Mouse (Mus musculus) cerebellum, postnatal 36 days (tissue): ENCODE data around the gene S100a7a.

ENCODE experiments used
- DNase-seq, 2 experiments: peaks; one replicate each; pipeline ENCODE4 v3.0.0; 2021 to 2022; ENCODE audit warnings: mixed read lengths in 2 of 2

Gene S100a7a

DNA sequence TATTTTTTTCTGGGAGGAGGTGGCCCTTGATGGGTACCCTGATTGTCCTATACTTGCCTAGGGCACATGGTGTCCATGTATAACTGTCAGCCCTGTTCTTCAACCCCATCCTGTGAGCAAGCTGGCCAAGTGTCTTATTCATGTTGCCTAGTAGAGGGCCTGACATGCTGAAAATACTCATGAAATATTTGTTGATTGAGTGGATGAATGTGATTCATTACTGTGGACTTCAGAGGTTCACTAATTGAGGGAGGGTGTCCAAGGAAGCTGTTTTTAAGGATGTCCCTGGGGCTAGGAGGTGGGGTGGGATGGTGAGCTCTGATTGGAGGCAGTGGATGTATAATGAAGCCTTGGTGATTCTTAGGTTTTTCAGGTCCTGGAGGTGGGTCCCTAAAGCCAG is at the start of gene S100a7a:
TSS of gene S100a7a (plus strand) at position 301 of the 400 bp plus-strand sequence.
- no peak for DNase-seq

DNA sequence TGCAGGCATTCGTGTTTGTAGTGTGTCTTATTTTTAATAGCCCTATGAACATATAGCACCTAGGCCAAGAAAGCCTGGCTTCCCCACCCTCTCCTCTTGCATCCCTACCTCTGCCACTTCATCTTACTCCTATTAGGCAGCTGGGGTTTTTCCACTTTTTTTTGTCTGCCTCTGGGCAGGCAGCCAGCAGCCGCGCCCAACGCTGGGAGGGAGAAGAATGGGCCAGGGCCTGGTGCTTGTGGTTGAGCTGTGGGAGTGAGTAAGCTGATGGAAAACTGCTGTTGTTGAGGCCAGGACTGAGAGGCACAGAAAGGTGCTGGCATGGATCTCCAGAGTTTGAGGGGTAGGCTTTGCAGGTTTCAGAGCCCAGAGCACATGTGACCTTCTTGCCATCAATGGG is 49.4 kb upstream of the S100a7a start:
- DNase-seq, result no peak

DNA sequence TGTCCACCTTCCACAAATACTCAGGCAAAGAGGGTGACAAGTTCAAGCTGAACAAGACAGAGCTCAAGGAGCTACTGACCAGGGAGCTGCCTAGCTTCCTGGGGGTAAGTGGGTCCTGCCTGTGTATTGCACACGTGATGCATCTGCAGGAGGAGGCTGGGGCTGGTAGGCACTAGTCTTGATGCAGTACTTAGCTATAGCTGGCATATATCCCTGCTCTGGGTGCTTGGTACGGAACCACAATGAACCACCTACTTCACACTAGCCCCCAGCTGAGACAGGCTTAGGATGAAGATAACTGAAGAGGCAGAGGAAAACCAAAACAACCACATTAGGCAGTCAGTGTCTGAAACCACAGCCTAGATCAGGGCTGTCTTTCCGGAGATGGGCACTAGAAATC is 48.8 kb upstream of the S100a7a start:
- no peak for DNase-seq

DNA sequence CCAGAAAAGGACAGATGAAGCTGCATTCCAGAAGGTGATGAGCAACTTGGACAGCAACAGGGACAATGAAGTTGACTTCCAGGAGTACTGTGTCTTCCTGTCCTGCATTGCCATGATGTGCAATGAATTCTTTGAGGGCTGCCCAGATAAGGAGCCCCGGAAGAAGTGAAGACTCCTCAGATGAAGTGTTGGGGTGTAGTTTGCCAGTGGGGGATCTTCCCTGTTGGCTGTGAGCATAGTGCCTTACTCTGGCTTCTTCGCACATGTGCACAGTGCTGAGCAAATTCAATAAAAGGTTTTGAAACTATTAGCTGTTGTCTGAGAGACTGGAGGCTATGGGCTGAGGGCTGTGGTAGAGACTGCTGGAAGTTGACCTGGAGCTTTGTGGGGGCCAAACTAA is 48.1 kb upstream of the S100a7a start:
- no peak for DNase-seq

DNA sequence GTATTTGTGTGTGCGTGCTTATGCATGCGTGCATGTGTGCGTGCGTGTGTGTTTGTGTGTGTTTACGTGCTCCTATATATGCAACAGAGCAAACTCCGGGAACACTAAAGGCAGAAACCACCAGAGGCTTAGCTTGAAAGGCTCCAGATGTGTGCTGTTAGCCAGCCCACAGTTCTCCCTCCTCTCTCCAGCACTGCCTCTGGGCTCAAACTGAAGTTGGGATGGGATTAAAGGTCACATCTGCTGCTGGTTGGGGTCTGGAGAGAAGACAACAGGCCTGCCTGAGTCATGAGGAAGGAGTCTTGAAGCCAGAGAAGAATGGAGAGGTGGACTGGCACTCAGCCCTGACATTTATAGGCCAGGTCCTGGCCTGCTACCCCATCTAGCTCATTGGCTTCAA is 47.6 kb upstream of the S100a7a start:
- DNase-seq, result no peak

DNA sequence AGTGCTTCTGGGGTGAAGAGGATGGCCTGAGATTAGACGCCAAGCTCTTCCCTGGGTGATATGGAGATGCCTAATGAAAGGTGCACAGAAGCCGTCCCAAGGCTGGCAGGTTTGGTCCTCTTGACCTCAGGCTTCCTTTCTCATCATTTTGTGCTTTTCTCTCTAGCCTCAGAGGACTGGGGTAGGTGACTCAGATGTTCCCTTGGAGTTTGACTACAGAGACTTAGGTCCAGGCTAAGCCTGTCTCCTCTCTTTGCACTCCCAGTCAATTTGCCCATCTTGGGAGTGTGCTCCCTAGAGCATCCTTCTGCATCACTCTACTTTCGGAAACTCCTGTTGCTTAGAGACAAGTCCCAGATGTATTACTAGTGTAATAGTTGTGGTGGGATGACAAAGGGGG is 46.5 kb upstream of the S100a7a start:
- no peak for DNase-seq

DNA sequence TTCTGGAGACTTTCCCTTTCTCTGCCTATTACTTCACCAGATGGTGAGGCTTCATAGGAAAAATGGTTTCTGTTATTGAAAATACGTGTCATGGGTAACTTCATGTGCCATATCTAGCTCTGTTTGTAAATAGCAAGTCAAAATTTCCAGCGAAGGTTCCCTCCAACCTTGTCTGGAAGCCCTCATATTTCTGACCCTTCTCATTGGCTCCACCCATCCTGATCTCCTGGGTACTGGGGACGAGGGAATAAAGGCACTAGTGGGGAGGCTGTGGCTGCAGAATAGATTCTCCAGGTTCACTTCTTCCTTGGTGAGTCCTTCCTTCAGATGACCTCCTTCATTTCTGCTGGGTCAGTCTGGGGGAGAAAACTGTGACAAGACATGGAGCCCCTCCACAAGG is 45.6 kb upstream of the S100a7a start, which contains the start of gene S100a5:
TSS of gene S100a5 (plus strand) at position 301 of the 400 bp plus-strand sequence.
- DNase-seq, result no peak

DNA sequence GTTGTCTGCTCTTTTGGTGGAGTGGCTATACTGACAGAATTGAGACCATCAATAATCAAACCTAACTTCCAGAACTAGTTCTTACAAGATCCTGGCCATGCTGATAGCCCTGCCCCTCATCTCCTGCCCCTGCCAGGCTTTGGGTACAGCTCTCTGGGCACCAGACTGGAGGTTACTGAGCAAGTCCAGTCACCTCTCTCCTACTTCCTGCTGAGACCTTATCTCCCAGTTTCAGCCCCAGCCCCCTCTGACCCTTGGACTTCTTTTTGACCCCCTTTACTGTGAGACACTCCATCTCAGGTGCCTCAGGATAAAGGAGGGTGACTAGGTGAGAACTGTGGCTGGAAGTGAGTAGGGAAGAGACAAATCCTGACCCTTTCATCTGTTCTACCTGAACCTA is 44.7 kb upstream of the S100a7a start:
- DNase-seq, result no peak

DNA sequence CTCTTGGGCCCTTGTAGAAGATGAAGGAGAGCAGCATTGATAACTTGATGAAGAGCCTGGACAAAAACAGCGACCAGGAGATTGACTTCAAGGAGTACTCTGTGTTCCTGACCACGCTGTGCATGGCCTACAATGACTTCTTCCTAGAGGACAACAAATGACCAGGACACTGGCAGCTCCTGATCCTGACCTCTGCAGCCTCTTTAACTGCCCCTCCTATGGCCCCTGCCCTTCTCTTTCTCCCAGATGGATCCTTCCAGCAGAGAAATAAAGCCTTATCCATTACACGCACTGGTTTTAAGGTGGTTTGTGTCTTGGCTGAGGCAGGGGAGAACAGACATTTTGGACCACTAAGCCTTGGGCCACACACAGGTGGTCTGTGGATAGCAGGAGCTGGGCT is 42.3 kb upstream of the S100a7a start:
- no peak for DNase-seq

DNA sequence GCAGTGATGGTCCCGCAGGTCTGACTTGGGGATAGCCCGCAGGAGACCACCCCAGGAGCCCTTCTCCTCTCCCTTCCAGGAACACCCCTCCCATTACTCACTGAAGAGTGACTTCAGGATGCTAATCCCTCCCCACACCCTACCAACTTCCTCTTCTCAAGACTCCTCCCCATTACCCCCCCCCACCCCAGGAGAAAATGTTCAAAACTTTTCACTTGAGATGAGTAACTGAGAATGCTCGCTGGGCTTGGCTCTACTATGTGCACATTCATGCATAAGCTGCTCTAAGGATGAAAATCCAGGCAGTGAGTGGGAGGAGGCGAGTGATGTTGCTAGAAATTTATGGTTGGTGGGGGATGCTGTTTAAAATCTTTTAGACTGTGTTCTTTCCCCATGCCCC is 41.8 kb upstream of the S100a7a start:
- no peak for DNase-seq

DNA sequence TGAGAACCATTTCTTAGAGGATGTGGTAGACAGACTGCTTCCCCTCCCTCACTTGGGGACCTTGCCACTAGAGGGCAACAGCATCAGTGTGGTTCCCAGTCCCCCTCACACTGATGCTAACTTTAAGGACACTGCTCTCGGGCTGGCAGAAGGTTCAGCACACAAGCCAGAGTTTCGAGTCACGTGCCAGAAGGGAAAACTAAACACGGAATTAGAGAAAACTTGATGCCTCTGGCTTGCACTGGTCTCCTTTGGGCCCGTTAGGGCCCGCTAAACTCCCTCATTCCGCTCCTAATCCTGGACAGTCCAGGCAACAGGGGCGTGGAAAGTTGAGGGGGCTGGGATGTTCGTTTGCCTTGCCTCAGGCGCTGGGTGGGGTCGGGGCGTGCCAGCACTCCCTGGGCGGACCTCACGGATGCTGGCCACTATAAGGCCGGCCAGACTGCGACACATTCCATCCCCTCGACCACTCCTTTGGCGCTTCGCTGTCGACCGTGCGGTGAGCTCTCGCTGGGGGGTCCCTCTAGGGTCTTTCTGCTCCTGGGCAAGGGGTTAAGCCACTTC is 41.0 kb upstream of the S100a7a start, which contains the start of gene S100a6:
TSS of gene S100a6 (plus strand) at position 155 of the 564 bp plus-strand sequence.
- DNase-seq, result peak in 1 of 2 experiments; percentile 14

DNA sequence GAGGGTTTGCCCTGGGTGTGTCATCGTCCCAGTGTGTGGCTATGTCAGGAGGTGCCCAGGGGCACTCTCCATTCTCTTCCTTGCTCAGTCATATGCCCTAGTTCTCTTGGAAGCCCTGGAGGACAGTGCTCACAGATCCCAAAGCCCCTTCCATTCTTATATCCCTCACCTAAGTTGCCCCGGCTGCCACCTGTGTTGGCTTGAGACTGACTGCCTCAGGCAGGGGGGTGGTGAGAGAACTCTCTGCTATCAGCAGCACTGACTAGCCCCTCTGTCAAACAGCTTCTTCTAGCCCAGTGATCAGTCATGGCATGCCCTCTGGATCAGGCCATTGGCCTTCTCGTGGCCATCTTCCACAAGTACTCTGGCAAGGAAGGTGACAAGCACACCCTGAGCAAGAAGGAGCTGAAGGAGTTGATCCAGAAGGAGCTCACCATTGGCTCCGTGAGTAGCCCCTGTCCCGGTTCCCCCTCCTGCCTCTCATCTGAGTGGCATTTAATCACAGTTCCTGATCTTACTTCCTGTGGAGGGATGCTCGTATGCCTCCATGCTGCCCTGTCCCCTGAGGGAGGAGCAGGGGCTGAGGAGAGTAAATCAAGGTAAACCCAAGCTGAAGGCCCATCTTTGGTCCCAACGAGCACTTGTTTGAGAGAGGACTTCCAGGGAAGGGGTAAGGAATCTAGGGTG is 40.2 kb upstream of the S100a7a start:
- no peak for DNase-seq

DNA sequence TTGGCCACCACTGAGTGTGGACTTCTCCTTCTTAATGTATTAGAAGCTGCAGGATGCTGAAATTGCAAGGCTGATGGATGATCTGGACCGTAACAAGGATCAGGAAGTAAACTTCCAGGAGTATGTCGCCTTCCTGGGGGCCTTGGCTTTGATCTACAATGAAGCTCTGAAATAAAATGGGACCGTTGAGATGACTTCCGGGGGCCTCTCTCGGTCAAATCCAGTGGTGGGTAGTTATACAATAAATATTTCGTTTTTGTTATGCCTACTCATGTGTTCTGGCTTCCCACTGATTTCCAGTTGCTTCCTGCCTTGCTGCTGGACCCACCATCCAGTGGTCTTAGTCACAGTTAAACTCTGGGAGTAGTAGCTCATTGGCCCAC is 39.7 kb upstream of the S100a7a start:
- no peak for DNase-seq

DNA sequence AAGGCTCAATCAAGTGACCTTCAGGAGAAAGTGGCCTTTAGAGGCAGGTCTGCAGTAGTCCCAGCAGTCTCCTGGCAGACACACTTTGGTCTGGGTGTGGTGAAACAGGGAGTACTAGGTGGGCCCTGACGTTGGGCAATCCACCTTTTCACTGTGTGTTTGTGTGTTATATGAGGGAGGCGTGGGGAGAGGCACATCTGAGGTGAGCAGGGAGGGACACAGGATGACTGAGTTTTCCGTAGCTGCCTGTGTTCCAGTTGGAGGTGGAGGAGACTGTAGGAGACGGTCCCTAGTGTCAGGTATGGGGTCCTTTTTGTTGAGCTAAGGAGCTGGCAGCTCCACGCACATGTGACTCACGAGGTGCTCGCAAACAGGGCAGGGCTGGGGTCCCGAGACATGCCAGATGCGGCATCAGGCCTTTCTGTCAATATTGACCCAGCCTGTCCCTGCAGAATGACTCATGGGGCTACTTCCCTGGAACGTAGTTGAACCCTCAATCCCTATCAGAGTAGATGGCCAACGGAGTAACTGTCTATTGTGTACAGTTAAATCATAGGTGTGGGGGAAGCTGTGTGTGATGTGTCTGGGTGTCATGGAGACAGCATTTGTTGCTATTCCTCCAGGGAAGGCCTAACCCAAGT is 39.1 kb upstream of the S100a7a start:
- no peak for DNase-seq

DNA sequence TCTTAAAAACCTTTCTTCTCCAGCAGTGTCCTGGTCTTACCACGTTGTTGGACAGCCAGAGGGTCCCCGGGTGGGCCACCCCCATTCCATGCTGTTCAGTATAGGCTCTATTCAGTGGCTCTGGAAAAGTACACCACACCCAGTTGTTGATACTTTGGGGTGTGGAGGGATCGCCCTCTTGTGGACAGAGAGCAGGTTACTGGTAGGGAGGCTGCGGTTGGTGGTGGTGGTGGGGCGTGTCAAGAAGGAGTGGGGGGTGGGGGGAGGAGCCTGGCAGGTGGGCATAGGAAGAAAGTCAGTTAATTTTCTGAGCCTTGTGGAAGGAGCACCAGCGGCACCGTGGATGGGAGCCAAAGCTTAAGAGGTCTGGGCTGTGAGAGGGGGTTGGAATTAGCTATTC is 38.4 kb upstream of the S100a7a start:
- DNase-seq, result peak; percentile 21 to 29

DNA sequence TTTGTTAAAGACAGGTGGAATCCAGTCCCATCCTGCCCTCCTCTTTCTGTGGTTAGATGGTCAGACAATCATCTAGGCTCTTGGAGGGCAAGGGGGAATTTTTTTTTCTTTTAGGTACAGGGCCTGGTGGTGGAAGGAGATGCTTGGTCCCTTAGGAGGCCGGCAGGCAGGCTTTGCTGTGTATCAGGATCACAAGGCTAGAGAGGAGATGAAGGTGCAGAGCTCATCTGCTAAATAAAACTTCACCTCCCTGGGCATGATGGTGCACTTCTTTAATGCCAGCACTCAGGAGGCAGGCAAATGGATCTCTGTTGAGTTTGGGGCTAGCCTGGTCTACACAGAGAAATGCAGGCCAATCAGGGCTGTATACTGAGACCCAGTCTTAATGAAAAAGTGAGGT is 37.9 kb upstream of the S100a7a start:
- no peak for DNase-seq

DNA sequence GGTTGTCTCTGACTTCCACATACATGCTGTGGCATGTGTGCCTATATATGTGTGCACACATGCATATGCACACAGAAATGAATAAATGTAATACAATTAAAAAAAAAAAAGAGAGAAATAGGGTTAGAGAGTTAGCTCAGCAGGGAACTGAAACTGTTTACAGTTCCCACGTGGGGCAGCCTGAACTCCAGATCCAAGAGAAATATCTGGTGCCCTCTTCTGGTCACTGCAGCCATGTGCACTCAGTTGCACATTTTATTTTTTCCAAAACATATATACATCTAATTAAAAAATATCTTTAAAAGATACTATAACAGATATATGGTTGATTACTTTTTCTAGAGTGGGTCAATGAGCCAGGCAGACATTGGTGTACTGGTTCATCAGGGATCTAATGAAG is 36.2 kb upstream of the S100a7a start:
- DNase-seq, result no peak

DNA sequence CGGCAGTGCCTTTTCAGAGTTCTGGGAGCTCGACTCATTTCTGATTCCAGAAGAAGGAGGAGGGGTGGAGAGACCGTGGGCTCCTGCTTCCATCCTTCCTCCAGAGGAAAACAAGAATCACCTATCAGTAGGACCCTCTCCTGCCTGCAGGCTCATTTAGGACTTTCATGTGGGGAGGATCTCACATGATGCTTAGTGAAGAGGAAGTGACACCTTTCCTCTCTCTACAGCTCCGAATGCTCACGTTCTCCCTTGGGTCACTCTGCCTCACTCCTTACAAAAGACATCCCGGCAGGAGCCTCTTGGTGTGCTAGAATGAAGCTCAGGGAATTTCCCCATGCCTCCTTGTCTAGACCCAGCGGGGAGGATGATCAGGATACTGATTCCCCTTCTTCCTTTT is 32.3 kb upstream of the S100a7a start:
- DNase-seq, result no peak

DNA sequence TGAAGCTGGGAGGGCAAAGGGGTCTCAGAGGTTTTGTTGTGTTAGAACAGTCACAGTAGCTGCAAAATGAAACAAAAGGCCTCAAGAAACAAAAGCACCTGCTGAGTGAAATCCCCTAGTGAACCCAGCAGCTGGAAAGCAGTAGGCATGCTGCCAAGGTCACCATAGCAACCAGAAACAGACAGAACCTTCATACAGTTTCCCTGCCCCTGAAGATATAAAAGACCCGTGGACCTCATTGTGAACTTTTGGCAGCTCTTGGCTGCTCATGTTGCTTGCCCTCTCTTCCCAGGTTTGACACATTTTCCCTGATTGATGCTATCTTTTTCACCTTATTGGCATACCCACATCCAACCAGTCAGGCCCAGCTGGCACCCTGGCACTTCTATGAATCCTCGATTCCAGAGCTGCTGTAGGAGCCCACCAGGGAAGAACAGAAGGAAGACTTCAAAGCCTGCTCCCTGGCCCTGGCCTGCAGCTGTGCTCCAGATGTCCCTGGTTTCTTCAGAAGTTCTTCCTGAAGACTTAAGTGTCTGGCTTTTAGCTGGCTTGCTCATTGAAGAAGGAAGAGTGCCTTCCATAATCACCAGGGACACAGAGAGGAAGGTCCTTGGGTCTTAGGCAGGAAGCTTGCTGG is 30.3 kb upstream of the S100a7a start:
- DNase-seq, result no peak

DNA sequence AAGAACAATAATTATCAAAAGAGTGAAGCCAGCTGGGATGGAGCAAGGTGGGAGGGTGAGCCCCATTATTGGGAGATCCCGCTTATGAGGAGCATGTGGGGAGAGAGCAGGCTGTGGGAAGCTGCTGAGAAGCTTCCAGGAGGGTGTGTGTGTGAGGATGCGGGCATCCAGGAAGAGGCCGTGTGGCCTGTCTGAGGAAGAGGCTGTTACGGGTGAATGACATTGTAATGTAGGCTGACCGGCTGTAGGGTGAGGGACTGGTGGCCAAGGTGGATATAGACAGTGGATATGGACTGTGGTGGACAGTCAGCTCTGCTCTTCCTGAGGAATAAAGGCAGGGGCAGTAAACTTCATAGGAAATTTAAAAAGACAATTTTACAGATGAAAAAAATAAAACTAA is 28.3 kb upstream of the S100a7a start:
- DNase-seq, result no peak

DNA sequence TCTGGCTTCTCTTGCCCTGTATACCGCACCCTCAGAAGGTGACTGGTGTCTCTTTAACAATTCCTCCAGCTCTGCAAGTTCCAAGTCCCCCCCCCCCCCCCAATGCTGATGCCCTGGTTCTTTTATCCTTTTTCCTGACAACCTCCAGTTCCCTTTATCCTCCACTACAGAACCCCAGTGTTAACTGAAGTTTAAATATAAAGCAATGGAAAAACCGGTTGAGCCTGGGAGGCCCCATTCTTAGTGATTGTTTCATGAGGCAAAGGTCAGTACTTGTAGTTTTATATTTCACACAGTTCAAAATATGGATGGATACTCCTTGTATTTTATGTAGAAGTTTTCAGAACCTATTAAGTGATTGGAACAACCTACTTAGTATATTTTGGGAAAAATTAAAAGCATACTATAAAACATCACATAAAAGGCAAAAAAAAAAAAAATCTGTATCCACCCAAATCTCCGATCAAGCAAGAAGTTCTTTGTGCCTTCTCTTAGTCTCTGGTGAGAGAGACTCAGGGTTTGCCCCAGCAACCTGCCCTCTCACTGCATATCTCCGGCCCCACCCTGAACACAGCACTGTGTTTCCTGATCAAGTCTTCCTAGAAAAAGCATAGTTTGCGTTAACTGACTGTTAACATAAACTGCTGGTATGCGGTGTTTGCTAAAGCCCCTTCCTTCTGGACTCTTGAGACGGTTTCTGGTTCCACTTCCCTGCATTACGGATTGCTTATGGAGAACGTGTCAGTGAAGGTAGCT is 27.4 kb upstream of the S100a7a start:
- DNase-seq, result no peak

DNA sequence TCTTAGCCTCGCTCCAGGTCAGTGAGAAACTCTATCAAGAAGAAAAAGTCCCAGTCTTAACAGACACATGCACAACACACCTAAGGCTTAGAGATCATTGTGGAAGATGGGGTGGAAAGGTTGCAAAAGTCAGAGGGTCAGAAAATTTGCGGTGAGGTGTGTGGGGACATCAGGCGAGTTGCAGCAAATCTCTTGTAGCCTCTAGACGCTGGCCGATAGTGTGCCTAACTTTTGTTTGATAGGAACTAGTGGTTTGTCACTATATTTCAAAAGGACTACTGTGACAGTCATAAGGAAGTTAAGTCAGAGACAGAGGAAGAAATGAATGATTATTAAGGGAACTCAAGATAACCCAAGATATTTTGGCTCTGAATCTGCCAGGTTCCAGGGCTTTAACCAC is 26.5 kb upstream of the S100a7a start:
- no peak for DNase-seq

DNA sequence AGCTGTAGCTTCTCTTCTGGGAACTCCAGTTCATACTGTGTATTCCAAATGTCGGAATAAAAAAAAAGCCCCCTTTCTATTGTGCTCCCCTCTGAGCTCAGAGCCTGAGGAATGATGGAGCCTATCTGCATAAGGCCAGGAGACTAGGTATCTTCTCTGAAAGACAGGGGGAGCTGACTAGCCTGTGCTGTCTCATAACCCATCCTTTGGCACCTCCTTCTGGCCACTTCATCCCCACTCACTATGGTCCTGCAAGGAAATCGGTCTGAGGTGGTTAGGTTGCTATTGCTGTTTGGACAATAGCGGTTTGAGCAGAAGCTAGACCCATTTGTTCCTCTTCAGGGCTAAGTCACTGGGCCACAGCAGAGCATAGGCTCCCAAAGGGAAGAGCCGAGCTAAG is 26.0 kb upstream of the S100a7a start:
- no peak for DNase-seq
